Mouse (Mus musculus): ENCODE results near the gene Vps35. TPM values are rescaled to one million over a fixed set of nuclear protein-coding genes. Genes with fewer than 3 reads are reported as not detected.

Gene Vps35
- 161 and 165 TPM in 2 replicates for polyA plus RNA-seq (2015; fragmentation: Nextera tagmentation; extraction: Ambion mirVana)

DNA sequence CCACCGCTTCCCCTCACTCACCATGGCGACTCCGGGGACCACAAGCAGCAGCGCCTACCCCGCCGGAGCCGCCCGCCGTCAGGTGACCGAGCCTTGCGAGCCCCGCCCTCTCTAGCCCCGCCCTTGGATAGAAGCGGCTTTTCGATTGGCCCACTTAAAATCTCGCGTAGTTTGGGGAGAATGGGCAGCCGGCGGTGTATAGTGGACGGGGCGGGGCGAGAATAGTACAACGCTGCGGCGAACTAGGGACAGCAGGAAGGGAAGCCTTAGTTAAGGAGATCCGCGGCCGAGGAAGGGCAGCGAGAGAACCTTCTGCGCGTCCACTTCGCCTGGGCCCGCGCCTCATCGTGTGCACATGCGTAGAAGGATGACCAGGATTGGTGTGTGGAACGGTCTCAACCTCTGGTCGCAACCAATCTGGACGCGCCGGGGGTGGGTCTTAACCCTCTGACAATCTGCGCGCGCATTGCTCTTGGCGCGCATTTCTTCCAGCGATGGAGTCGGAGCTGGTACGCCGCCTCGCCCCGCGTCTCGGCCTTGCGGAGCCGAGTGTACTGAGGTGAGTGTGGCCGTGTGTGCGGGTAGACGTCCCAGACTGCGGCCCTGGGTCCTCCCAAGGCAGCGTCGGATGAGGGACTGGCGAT is at the start of gene Vps35, which contains the start of gene Orc6:
Gene Vps35, minus strand, starts transcription at position 369 of the 644 bp plus-strand sequence.
Gene Orc6, plus strand, starts transcription at position 199 of the 644 bp plus-strand sequence.
- peaks cover 43% of the 10 kb centered on the region for H3K4me1 ChIP-seq
- peak within 1 kb of the TSS; percentile 88 for H3K4me2 ChIP-seq
- peak within 1 kb of the TSS; percentile 87 for H3K9ac ChIP-seq
- no peaks in the 10 kb centered on the region for H3K27me3 ChIP-seq
- WGBS = under 1% methylated on average over 63 of the region's 63 CpGs
- H3K4me3 ChIP-seq = peak within 1 kb of the TSS; percentile 81
- peaks cover 15% of the 10 kb centered on the region for H3K36me3 ChIP-seq (ENCODE audit: poor library complexity, severe bottlenecking)
- no peaks in the 10 kb centered on the region for H3K9me3 ChIP-seq (replicated peaks)
- peak within 1 kb of the TSS; percentile 98 for H3K27ac ChIP-seq
- peak; percentile 98 for ATAC-seq

DNA sequence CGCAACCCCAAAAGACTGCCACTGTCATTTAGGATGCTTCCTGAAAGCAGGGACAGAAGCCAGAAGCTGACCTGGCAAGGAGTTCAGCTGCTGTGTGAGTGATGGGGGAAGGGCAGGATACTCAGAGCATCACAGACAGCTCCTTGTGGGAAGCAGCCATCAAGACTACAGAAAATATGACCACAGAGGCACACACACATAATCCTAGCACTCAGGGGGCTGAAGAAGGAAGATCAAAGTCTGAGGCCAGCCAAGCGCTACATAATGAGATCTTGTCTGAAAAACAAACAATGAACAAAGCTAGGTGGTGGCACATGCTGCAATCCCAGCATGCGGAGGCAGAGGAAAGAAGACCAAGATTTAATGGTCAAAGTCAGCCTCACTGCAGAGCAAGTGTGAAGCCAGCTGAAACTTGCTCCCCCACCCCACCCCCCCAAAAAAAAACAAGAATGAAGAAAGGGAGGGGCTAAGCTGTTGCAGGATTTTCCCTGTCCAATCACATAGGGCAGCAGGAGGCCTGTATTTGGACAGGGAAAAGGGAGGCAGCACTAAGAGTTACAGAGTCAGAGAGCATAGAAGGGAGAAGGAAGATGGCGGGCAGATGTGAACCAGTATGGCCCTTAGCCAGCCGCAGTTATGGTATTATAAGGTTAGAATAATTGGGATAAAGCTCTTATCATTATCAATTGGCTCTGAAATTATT is 40.4 kb upstream of the Vps35 start:
- Histone ChIP-seq H3K27me3 (no peaks in the 10 kb centered on the region), H3K9ac (no peak overlapping the region), H3K4me3 (no peak overlapping the region), H3K4me2 (no peak overlapping the region), H3K27ac (no peak overlapping the region), H3K36me3 (ENCODE audit: poor library complexity, severe bottlenecking) (no peaks in the 10 kb centered on the region), H3K9me3 (replicated peaks) (no peaks in the 10 kb centered on the region), H3K4me1 (no peaks in the 10 kb centered on the region)
- WGBS = 66% methylated on average over 5 of the region's 5 CpGs
- ATAC-seq = no peak

DNA sequence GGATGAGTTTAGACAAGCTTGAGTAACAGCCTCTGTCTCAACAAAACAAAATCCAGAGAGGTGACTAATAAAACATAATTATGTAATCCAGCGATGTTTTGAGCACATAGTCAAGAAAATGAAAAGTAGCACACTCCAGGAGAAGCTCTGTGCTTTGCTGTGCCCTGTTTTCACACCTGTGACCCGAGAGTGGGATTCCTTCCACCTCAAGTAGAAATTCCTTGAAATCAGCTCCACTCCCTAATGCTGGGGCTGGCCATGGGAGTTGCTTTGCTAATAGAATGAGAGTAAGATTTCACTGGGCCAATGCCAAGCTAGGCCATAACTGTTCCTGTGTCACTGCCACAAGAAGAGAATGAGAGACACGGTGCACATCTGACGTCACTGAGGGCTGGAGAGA is 38.1 kb upstream of the Vps35 start:
- H3K4me1 ChIP-seq = no peaks in the 10 kb centered on the region
- H3K4me3 ChIP-seq = no peak overlapping the region
- no peaks in the 10 kb centered on the region for H3K9me3 ChIP-seq (replicated peaks)
- H3K36me3 ChIP-seq (ENCODE audit: poor library complexity, severe bottlenecking) = no peaks in the 10 kb centered on the region
- no peak overlapping the region for H3K27ac ChIP-seq
- no peak for ATAC-seq
- WGBS = 85% methylated on average over 4 of the region's 4 CpGs
- H3K9ac ChIP-seq = no peak overlapping the region
- H3K4me2 ChIP-seq = no peak overlapping the region
- no peaks in the 10 kb centered on the region for H3K27me3 ChIP-seq

GRCm38 (mm10) chr8:85336211-85336933 is 36.8 kb upstream of the Vps35 start:
- no peak for ATAC-seq
- Histone ChIP-seq H3K27me3 (no peaks in the 10 kb centered on the region), H3K36me3 (ENCODE audit: poor library complexity, severe bottlenecking) (no peaks in the 10 kb centered on the region), H3K9ac (no peak overlapping the region), H3K4me2 (no peak overlapping the region), H3K4me3 (no peak overlapping the region), H3K4me1 (no peaks in the 10 kb centered on the region), H3K27ac (no peak overlapping the region), H3K9me3 (replicated peaks) (no peaks in the 10 kb centered on the region)
- 82% methylated on average over 6 of the region's 6 CpGs for WGBS

GRCm38 (mm10) chr8:85335105-85335504 is 35.5 kb upstream of the Vps35 start:
- Histone ChIP-seq H3K27me3 (no peaks in the 10 kb centered on the region), H3K36me3 (ENCODE audit: poor library complexity, severe bottlenecking) (no peaks in the 10 kb centered on the region), H3K9me3 (replicated peaks) (no peaks in the 10 kb centered on the region)

DNA sequence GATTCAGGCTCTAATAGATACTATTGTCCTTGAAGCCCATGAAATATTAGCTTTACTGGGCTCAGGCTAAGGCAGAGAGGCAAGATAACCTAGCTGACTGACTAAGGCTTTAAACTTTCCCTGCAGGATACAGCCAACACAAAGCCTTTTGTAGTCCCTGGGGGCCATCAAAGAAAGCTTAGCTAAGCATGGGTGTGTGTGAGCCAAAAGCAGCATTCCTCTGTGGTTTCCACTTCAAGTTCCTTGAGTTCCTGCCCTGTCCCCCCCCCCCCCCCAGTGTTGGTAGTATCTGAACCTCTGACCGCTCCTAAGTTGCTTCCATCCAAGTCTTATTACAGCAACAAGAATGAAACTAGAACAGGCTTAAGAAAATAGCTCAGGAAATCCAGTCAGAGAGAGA is 29.9 kb upstream of the Vps35 start:
- no peak overlapping the region for H3K4me3 ChIP-seq

More at GRCm38 (mm10) chr8:85335105-85335504, 35.5 kb upstream of the Vps35 start:
- H3K9ac ChIP-seq = no peak overlapping the region
- H3K4me2 ChIP-seq = no peak overlapping the region
- H3K4me1 ChIP-seq = no peaks in the 10 kb centered on the region
- no peak for ATAC-seq
- no peak overlapping the region for H3K27ac ChIP-seq
- H3K4me3 ChIP-seq = no peak overlapping the region

DNA sequence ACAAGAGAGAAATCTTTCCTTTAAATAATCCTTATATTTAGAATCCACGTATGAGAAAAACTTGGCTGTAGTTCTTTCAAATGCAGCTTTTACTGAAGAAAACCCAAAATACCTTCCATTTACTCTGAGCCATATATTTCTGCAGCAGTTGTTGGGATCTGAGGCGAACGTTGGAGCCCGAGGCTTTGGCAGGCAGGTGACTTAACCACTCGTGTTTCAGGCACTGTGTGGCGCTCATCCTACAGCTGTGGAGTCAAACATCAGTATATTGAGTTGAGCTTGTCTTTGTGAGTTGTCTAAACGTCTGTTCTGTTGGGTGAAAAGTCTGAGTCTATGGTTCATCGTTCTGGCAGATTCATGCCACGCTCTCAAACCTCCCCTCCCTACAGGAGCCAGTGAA is 27.4 kb upstream of the Vps35 start:
- no peak for ATAC-seq
- Histone ChIP-seq H3K4me2 (no peak overlapping the region), H3K4me3 (no peak overlapping the region), H3K36me3 (ENCODE audit: poor library complexity, severe bottlenecking) (no peaks in the 10 kb centered on the region), H3K27ac (no peak overlapping the region), H3K4me1 (no peaks in the 10 kb centered on the region), H3K9me3 (replicated peaks) (no peaks in the 10 kb centered on the region), H3K27me3 (no peaks in the 10 kb centered on the region), H3K9ac (no peak overlapping the region)
- WGBS = 82% methylated on average over 9 of the region's 9 CpGs

More for the DNA sequence above, 29.9 kb upstream of the Vps35 start:
- Histone ChIP-seq H3K27me3 (no peaks in the 10 kb centered on the region), H3K36me3 (ENCODE audit: poor library complexity, severe bottlenecking) (no peaks in the 10 kb centered on the region), H3K9ac (no peak overlapping the region), H3K4me2 (no peak overlapping the region), H3K9me3 (replicated peaks) (no peaks in the 10 kb centered on the region), H3K27ac (no peak overlapping the region), H3K4me1 (no peaks in the 10 kb centered on the region)
- 82% methylated on average over 1 of the region's 1 CpGs for whole genome bisulfite sequencing
- ATAC-seq = no peak

DNA sequence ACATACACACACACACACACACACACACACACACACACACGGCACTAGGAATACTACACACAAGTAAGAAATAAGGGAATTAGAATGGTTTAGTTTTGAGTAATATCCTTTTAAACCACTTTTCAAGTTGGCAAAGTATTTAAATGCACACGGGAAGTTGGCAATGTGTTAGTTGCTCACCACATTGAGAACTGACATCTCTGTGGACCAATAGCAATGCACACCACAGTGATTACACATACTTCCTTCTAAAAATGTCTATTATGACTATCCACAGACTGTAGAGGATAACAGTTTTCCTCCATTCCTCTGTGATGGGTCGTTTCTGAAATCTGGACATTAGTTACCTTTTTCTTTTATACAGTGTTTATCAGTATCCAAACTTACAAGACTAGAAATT is 23.5 kb upstream of the Vps35 start:
- Histone ChIP-seq H3K36me3 (ENCODE audit: poor library complexity, severe bottlenecking) (no peaks in the 10 kb centered on the region), H3K4me1 (no peaks in the 10 kb centered on the region), H3K27ac (no peak overlapping the region), H3K4me2 (no peak overlapping the region), H3K27me3 (no peaks in the 10 kb centered on the region), H3K9me3 (replicated peaks) (peaks cover 6% of the 10 kb centered on the region; the same call in 1 of the 2 replicates), H3K4me3 (no peak overlapping the region), H3K9ac (no peak overlapping the region)
- 77% methylated on average over 3 of the region's 3 CpGs for WGBS
- no peak for ATAC-seq

GRCm38 (mm10) chr8:85321981-85322380 is 22.4 kb upstream of the Vps35 start:
- Histone ChIP-seq H3K9ac (no peak overlapping the region), H3K27me3 (no peaks in the 10 kb centered on the region), H3K9me3 (replicated peaks) (peaks cover 7% of the 10 kb centered on the region; the same call in 1 of the 2 replicates), H3K4me3 (no peak overlapping the region), H3K27ac (no peak overlapping the region), H3K4me2 (no peak overlapping the region), H3K36me3 (ENCODE audit: poor library complexity, severe bottlenecking) (no peaks in the 10 kb centered on the region), H3K4me1 (no peaks in the 10 kb centered on the region)
- WGBS = 89% methylated on average over 15 of the region's 15 CpGs
- ATAC-seq = no peak

- no peak overlapping the region for H3K27ac ChIP-seq
- no peak overlapping the region for H3K9ac ChIP-seq
- no peak overlapping the region for H3K4me3 ChIP-seq
- H3K9me3 ChIP-seq (replicated peaks) = peaks cover 7% of the 10 kb centered on the region; the same call in 1 of the 2 replicates
- ATAC-seq = no peak
- 87% methylated on average over 4 of the region's 4 CpGs for WGBS
- no peak overlapping the region for H3K4me2 ChIP-seq
- no peaks in the 10 kb centered on the region for H3K36me3 ChIP-seq (ENCODE audit: poor library complexity, severe bottlenecking)
- H3K27me3 ChIP-seq = no peaks in the 10 kb centered on the region
- no peaks in the 10 kb centered on the region for H3K4me1 ChIP-seq
These were observed 18.9 kb upstream of the Vps35 start for GRCm38 (mm10) chr8:85318534-85318933.

DNA sequence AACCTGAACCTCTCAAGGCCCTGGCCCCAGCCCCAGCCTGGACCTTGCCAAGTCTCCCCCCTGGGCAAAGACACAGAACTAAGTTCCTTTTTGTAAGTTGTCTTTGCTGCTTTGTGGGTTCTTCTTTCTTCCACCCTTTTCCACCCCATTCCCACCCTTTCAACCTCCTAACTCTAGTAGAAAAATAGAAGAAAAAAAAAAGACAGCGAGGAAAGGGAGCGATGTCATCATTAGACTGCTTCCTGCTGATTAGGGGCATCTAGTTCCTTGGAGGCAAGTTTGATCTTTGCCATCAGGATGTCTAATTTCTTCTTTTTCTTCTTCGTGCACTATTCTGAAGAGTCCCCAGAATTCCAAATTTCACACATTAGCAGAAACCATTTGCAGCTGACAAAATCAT is 13.4 kb upstream of the Vps35 start:
- Histone ChIP-seq H3K4me3 (no peak overlapping the region), H3K4me2 (no peak overlapping the region), H3K27me3 (no peaks in the 10 kb centered on the region), H3K36me3 (ENCODE audit: poor library complexity, severe bottlenecking) (peaks cover 19% of the 10 kb centered on the region), H3K9ac (no peak overlapping the region), H3K27ac (no peak overlapping the region), H3K4me1 (no peaks in the 10 kb centered on the region), H3K9me3 (replicated peaks) (0 out of 2 replicates have a peak, but pooled peaks cover under 1% of the 10 kb centered on the region)
- 82% methylated on average over 3 of the region's 3 CpGs for WGBS
- ATAC-seq = no peak

DNA sequence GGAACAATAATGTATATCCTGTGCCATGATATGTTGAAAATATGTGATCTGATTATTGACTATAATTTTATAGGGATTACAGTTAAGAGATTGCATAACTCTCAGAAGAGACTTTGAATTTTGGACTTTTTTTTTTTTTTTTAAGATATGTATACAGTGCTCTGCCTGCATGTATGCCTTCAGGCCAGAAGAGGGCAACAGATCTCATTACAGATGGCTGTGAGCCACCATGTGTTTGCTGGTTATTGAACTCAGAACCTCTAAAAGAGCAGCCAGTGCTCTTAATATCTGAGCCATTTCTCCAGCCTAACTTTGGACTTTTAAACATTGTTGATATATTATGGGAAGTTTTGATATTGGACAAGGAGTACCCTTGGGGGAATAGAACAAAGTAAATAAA is 12.1 kb upstream of the Vps35 start:
- no peak overlapping the region for H3K9ac ChIP-seq
- no peaks in the 10 kb centered on the region for H3K9me3 ChIP-seq (replicated peaks)
- H3K4me3 ChIP-seq = no peak overlapping the region
- H3K27me3 ChIP-seq = no peaks in the 10 kb centered on the region
- no peak for ATAC-seq
- H3K27ac ChIP-seq = no peak overlapping the region
- no peak overlapping the region for H3K4me2 ChIP-seq
- peaks cover 31% of the 10 kb centered on the region for H3K36me3 ChIP-seq (ENCODE audit: poor library complexity, severe bottlenecking)
- no peaks in the 10 kb centered on the region for H3K4me1 ChIP-seq

All from forebrain, embryonic 13.5 days (tissue).